Mouse (Mus musculus) retina, embryonic 14.5 days (tissue): ENCODE measurements at regions not wholly inside any gene's neighbourhood (a gene's known extent, or its start where the extent isn't known, plus 50 kb on each side); places are given as distances from the start of the nearest gene placed in this dataset.

ENCODE experiments used
- DNase-seq: peaks from one replicate; pipeline ENCODE4 v3.0.0-alpha.2; 2015; ENCODE audit warnings: low spot score

GRCm38 (mm10) chr2:171800511-171801268 is 242.6 kb downstream of the Cbln4 start:
- no peak for DNase-seq

- DNase-seq = no peak
Observed at GRCm38 (mm10) chr2:171799351-171799750, 243.9 kb downstream of the Cbln4 start.

- DNase-seq = no peak
Observed at GRCm38 (mm10) chr2:171790686-171791085, 252.6 kb downstream of the Cbln4 start.

GRCm38 (mm10) chr2:171766193-171766930 is 276.9 kb downstream of the Cbln4 start:
- DNase-seq = no peak

- DNase-seq = no peak
Observed at GRCm38 (mm10) chr2:171765071-171765470, 278.2 kb downstream of the Cbln4 start.

GRCm38 (mm10) chr2:171753502-171753901 is 289.8 kb downstream of the Cbln4 start:
- DNase-seq = no peak

DNA sequence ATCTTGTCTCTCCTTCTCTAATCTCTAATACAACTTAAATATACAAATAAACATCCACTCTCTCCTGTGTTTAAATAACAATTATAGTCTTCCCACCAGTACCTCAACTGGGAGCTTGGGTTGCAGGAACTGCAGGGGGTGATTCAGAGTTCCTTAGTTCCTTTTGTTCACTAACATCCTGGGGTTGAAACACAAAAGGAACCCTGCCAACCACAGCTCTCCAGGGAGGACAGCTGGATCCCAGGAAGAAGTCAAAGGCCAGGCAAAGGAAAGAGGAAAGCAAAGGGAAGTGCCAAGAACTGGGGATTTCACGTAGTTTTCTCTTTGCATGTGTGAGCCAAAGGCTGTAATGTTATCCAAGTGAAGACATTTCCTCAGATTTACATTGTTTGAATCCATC is 296.1 kb downstream of the Cbln4 start:
- DNase-seq = no peak

- peak; percentile 21 for DNase-seq
Observed at GRCm38 (mm10) chr2:171743111-171743510, 300.2 kb downstream of the Cbln4 start.

DNA sequence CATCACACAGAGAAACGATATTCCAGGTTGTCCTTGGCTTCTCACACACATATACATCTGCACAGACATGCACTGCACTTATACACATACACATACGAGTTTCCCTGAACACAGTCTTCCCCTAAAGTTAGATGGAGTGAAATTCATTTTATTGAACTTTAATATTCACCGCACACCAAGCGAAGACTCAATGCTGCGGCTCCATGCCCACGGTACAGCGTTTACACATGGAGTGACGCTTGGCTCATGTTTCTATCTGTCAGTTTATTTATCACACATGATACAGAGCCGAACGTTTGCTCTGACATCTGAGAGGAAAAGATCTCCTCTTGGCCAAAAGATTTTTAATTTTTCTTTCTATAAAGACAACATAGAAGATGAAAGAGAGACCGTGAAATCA is 300.6 kb downstream of the Cbln4 start:
- no peak for DNase-seq

DNA sequence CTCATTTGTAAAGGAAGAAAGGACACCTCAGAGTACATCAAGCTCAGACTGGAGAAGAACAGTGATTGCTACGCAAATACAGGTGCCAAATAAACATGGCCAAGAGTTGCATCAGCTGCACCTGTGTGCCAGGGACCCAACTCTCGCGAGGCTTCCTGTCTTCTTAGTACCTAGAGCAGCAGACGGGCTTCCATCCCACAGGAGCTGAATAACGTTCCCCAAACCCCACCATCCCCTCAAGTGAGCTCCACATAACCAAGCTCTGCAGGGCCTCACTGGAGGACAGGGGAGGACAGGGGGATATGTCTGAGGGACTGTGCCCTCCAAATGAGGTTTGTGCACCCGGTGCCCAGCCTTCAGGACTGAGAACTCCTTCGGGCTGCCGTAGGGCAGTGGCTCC is 305.5 kb downstream of the Cbln4 start:
- no peak for DNase-seq

DNA sequence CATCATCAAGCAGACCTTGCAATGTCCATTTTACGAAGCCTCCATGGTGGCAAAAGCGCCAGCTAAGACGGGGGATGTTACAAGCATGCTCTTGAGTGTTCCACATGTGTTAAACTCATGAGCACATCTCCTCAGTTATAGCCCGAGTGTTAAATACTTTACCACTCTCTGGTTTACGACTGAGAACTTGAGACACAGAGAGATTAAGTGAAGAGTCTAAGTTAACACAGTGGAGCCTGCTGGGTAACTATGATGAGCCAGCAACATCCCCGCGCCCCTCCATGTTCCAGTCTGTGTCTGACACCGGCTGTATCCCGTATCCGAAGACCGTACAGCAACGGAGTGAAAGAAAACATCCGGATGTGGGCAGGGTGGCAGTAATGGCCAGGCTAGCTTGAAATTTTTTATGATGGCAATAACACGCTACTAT is 308.2 kb downstream of the Cbln4 start:
- DNase-seq = no peak

DNA sequence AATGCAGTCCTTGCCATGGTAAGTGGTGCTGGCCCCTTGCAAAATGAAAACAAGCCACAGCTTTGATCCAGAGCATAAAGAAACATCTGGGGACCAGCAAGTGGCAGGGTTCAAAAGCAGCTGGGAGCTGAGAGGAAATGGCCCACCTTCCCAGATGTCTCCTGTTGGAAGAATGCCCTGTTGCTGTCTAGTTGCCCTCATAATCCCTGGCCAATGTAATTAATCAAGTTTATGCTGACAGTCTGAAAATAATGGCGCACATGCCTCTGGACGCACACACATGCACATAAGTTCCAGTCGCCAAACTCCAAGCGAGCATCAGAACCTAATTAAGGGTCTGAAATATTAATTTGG is 308.7 kb downstream of the Cbln4 start:
- no peak for DNase-seq

DNA sequence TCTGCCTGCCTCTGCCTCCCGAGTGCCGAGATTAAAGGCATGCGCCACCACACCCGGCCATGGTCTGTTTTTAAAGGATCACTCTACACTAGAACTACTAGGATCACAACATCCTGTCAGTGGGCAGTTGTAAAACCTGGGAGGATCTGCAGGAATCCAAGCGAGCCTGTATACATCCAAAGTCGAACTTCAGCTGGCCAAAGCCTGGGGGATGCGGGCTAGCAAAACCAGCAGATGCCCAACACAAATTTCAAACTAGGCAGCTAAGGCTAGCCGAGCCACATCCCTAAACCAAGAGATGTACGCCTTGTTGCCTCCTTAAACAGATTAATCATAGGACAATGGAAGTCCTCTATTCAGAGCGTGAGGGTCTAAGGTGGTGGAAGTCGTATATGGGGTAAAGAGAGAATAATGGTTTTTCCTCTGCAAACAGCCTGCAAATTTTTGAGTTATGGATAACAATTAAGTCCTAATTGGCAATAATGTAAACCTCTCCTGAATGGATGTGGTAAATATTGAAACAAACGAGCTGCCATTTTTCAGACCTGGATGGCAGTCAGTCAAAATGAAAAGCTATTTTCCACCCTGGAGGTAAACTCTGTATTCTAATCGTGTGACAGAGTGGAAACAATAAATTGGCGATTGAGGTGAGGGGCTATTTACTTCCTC is 309.2 kb downstream of the Cbln4 start:
- no peak for DNase-seq

DNA sequence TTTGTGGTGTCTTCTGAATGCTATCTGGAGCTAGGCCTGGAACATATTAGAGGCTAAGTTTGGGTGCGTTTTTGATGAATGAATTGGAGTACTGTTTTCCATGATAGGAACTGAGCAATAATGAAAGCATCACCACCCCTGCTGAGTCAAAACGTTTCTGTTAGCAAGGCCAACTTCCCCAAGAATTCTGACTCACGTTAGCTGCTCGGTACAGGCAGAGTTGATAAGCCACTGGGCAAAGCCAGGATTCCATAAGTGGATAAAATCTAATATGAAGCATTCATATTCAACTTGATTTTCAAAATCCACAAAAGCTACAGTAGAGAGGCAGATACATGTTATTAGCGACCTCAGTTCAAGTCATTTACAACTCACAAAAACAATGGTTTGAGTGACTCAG is 324.0 kb downstream of the Cbln4 start:
- no peak for DNase-seq

- DNase-seq = no peak
Observed at GRCm38 (mm10) chr2:171718855-171719254, 324.4 kb downstream of the Cbln4 start.

- no peak for DNase-seq
Observed at GRCm38 (mm10) chr2:171712816-171713570, 330.3 kb downstream of the Cbln4 start.

GRCm38 (mm10) chr2:171693526-171693925 is 349.7 kb downstream of the Cbln4 start:
- no peak for DNase-seq

- DNase-seq = no peak
Observed at GRCm38 (mm10) chr2:171690781-171691180, 352.5 kb downstream of the Cbln4 start.

- DNase-seq = no peak
Observed at GRCm38 (mm10) chr2:171689102-171689501, 354.2 kb downstream of the Cbln4 start.

DNA sequence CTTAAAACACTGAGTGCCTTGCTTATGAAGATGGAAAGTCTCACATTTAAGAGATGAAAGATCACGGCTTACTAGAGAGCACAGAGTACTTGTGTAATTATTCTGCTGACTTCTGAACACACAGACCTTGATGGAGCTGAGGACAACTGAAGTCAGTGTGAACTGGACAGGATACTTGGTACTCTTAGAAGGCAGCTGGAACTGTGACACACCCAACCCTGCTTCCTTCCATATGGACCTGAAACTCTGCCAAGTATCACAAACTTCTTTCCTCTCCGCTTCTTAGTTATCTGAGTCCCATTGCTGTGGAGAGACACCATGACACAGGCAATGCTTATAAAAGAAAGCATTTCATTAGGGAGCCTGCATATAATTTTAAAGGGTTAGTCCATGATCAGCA is 365.3 kb downstream of the Cbln4 start:
- no peak for DNase-seq

DNA sequence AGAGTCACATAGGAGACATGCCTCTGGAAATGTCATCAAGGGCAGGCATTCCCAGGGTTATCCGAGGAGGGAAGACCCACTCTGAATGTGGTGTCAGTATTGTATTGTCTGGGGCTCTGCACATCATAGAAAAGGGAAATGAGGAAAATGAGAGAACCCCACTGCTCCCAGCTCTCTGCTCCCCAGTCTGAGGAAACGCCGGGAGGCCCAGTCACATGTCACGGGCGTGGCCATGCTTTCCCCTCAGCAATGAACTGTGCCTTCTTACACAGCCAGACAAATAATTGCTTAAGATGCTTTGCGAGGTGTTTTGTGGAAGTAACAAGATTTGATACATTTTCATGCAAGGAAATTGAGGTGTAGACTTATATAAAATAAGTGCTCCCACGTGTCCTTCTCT is 366.1 kb downstream of the Cbln4 start:
- DNase-seq = no peak

DNA sequence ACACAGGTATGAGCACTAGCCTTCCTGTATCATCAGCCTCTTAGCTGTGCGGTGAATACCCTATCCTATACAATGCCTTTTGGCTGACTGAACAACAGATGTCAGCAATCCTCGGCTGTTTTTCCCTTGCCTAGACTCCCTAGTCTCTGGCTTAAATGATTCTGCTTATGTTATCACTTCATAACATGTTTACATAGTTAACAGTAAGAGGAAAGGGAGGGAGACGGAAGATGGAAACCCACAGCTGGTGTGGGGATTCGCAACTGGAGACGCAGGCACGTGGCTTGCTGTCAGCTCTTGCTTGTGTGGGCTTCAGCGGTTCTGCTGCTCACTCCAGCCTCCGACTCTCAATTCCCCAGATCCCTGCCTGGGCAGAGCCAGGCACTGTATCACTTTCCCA is 367.2 kb downstream of the Cbln4 start:
- DNase-seq = peak; percentile 25
